Mouse (Mus musculus) bone marrow macrophage, adult 2 months (primary cell): ENCODE data around the gene Disc1.

Experiments
- CTCF ChIP-seq: IDR thresholded peaks from 2 replicates; pipeline ENCODE4 v1.5.1; 2012; ENCODE audit warnings: low read depth, mild to moderate bottlenecking, low read length, moderate library complexity
- POLR2A ChIP-seq: IDR thresholded peaks from 2 replicates; pipeline ENCODE4 v1.6.1; 2012; ENCODE audit warnings: mild to moderate bottlenecking, low read depth, low read length, borderline replicate concordance

- TF ChIP-seq CTCF (no peak), POLR2A (no peak)
These were observed 245.3 kb downstream of the Disc1 start for GRCm38 (mm10) chr8:125299248-125299647.
